Mouse (Mus musculus): Measurements from ENCODE around the gene Ttll5.

- TF ChIP-seq CTCF (IDR thresholded peaks at IDR 0.05; ENCODE audit: low read depth, low read length) (no peak), TAL1 (conservative IDR thresholded peaks at IDR 0.05; ENCODE audit: low read depth, low read length) (no peak), GATA2 (IDR thresholded peaks at IDR 0.05; ENCODE audit: borderline replicate concordance, low read depth, low read length) (no peak), GATA1 (IDR thresholded peaks at IDR 0.05; ENCODE audit: borderline replicate concordance, low read length) (no peak), POLR2AphosphoS5 (IDR thresholded peaks at IDR 0.05; ENCODE audit: insufficient replicate concordance, low read depth, low read length) (no peak)
Observed at GRCm38 (mm10) chr12:86035586-86035985, 211.1 kb downstream of the Ttll5 start.
